Mouse (Mus musculus) MEL-GATA-1-ER (cell line): ENCODE measurements around the gene Gm1979.
"Not testable (repeated sequence)": the region's sequence is repeated elsewhere in the genome, so short reads cannot be mapped to it uniquely, and the experiment has no call there.

Experiments
- DNase-seq: peaks from one replicate; pipeline ENCODE4 v3.0.0-alpha.2; 2012; ENCODE audit warnings: low read depth; ENCODE audit errors: extremely low read depth

Gene Gm1979

GRCm38 (mm10) chr5:26004698-26005097 lies at the start of gene Gm1979:
Gene Gm1979, minus strand, starts transcription at chr5:26004798.
- not testable (repeated sequence) for DNase-seq

- not testable (repeated sequence) for DNase-seq
These were observed 34.9 kb upstream of the Gm1979 start, which contains the start of gene Speer4a for GRCm38 (mm10) chr5:26039458-26039857. Gene Speer4a, minus strand, starts transcription at chr5:26039558.

GRCm38 (mm10) chr5:26022816-26023215 lies 18.2 kb upstream of the Gm1979 start, which contains the start of gene Gm5862:
Gene Gm5862, minus strand, starts transcription at chr5:26022916.
- DNase-seq: not testable (repeated sequence)

GRCm38 (mm10) chr5:26007697-26008096 lies 3.1 kb upstream of the Gm1979 start:
- not testable (repeated sequence) for DNase-seq

GRCm38 (mm10) chr5:26006937-26007695 lies 2.5 kb upstream of the Gm1979 start:
- not testable (repeated sequence) for DNase-seq

- DNase-seq: not testable (repeated sequence)
These were observed 16.0 kb downstream of the Gm1979 start, which contains the start of gene Gm21698 for GRCm38 (mm10) chr5:25988550-25988949. Gene Gm21698, minus strand, starts transcription at chr5:25988650.

- DNase-seq: not testable (repeated sequence)
These were observed 32.0 kb downstream of the Gm1979 start, which contains the start of gene Gm21680 for GRCm38 (mm10) chr5:25972563-25972962. Gene Gm21680, minus strand, starts transcription at chr5:25972663.

- DNase-seq: not testable (repeated sequence)
These were observed 47.5 kb downstream of the Gm1979 start for GRCm38 (mm10) chr5:25957050-25957449.

GRCm38 (mm10) chr5:25956611-25957010 lies 48.0 kb downstream of the Gm1979 start:
- not testable (repeated sequence) for DNase-seq

- DNase-seq: not testable (repeated sequence)
These were observed 50.3 kb downstream of the Gm1979 start, which contains the start of gene Gm21671 for GRCm38 (mm10) chr5:25954317-25954716. Gene Gm21671, minus strand, starts transcription at chr5:25954417.
